In genomic region chr5:64812124-64812982, GRCm38 (mm10) we compare ENCODE assay signal across 8 mouse cellular contexts. TPM values are rescaled to one million over a fixed set of nuclear protein-coding genes. Genes with fewer than 3 reads are reported as not detected.
DNase-seq lines count a peak whose midpoint lies in the region; ATAC-seq and TF ChIP-seq lines count a peak whose summit lies in the region.

No protein-coding gene starts in this region.

- in situ Hi-C loops in ES-E14 (cut with MboI; ENCODE audit: low sequenced_read_pairs in 2 of 2, unreplicated experiment in 2 of 2): loop anchor here (5.0 to 25.0 kb wide), 5 partner anchors 225 to 428 kb away; no protein-coding TSS in a partner anchor

- peak overlapping the region; percentile 69 for H3K9ac ChIP-seq in ES-E14 (ENCODE audit: insufficient read depth, low read depth, low read length, poor library complexity, severe bottlenecking)
- peak overlapping the region; percentile 24; the same call in 1 of the 2 replicates for H3K9ac ChIP-seq in hindbrain, embryonic 14.5 days
- H3K9ac ChIP-seq in liver, adult 2 months (ENCODE audit: low read depth, low read length): peak overlapping the region; percentile 64
- H3K9ac ChIP-seq in stomach, postnatal 0 days (ENCODE audit: low read length): peak overlapping the region; percentile 52

- no peak for TF ChIP-seq CTCF in bone marrow, adult 2 months (IDR thresholded peaks at IDR 0.05; ENCODE audit: control insufficient read depth, insufficient read depth, low read length)
- TF ChIP-seq CTCF in liver, adult 2 months (IDR thresholded peaks at IDR 0.05; ENCODE audit: low read depth, low read length): no peak
- TF ChIP-seq CTCF in stomach, postnatal 0 days (IDR thresholded peaks at IDR 0.05; ENCODE audit: low read depth): no peak

- no peak for ATAC-seq in hindbrain, embryonic 14.5 days (ENCODE audit: low FRiP score)
- ATAC-seq in stomach, postnatal 0 days (ENCODE audit: low FRiP score, low TSS enrichment): peak; percentile 45

- peak overlapping the region; percentile 39 for H3K4me2 ChIP-seq in hindbrain, embryonic 14.5 days (replicated peaks)
- H3K4me2 ChIP-seq in stomach, postnatal 0 days (replicated peaks; ENCODE audit: low read depth): peak overlapping the region; percentile 50

- TF ChIP-seq EP300 in stomach, postnatal 0 days (optimal IDR thresholded peaks at IDR 0.05): no peak

- H3K9me3 ChIP-seq in ES-E14 (ENCODE audit: control insufficient read depth, insufficient read depth, low read depth, low read length): no peaks in the 10 kb centered on the region
- H3K9me3 ChIP-seq in hindbrain, embryonic 14.5 days (ENCODE audit: control insufficient read depth, low read length): no peaks in the 10 kb centered on the region
- no peaks in the 10 kb centered on the region for H3K9me3 ChIP-seq in stomach, postnatal 0 days (ENCODE audit: control insufficient read depth, low read length)

- H3K27ac ChIP-seq in ES-E14 (ENCODE audit: insufficient read depth, low read depth, low read length, poor library complexity, severe bottlenecking): peak overlapping the region; percentile 99
- H3K27ac ChIP-seq in bone marrow, adult 2 months (ENCODE audit: control insufficient read depth, insufficient read depth, low read depth, low read length, poor library complexity): peak overlapping the region; percentile 95
- peak overlapping the region; percentile 79; the same call in 1 of the 2 replicates for H3K27ac ChIP-seq in hindbrain, embryonic 14.5 days
- peak overlapping the region; percentile 97 for H3K27ac ChIP-seq in liver, adult 2 months (replicated peaks; ENCODE audit: insufficient read depth, low read depth, low read length)
- peak overlapping the region; percentile 96 for H3K27ac ChIP-seq in stomach, postnatal 0 days (replicated peaks)

- peaks cover 3 to 31% of the 10 kb centered on the region in 2 experiments; a peak in 3 of 4 replicates for H3K4me1 ChIP-seq in ES-E14 (ENCODE audit: control insufficient read depth in 2 of 2, insufficient read depth in 2 of 2, low read length in 2 of 2, poor library complexity in 1 of 2)
- peaks cover 11% of the 10 kb centered on the region for H3K4me1 ChIP-seq in bone marrow, adult 2 months (ENCODE audit: control insufficient read depth, insufficient read depth, low read length)
- peaks cover 28% of the 10 kb centered on the region for H3K4me1 ChIP-seq in hindbrain, embryonic 14.5 days (replicated peaks; ENCODE audit: control insufficient read depth, insufficient read depth, low read length)
- peaks cover 36% of the 10 kb centered on the region for H3K4me1 ChIP-seq in liver, adult 2 months (ENCODE audit: control insufficient read depth, insufficient read depth, low read length)
- H3K4me1 ChIP-seq in stomach, postnatal 0 days (replicated peaks; ENCODE audit: control insufficient read depth, insufficient read depth): peaks cover 25% of the 10 kb centered on the region

- no peak for DNase-seq in ES-E14 (ENCODE audit: low read depth, low spot score)
- peak; percentile 88 for DNase-seq in gastrocnemius, adult 18-20 months (ENCODE audit: low spot score)
- no peak for DNase-seq in hindbrain, embryonic 14.5 days (ENCODE audit: low spot score)
- DNase-seq in liver, adult 2 months (ENCODE audit: extremely low read depth, low read depth, low spot score): peak; percentile 93
- DNase-seq in monocyte, adult 2 months (ENCODE audit: low read depth in 1 of 2, low spot score in 2 of 2): peak; percentile 61 to 63
- DNase-seq in stomach, postnatal 0 days (ENCODE audit: low spot score): peak; percentile 86
- no peak for DNase-seq in frontal cortex, postnatal 36 days (ENCODE audit: low spot score in 2 of 2)

- TF ChIP-seq POLR2A in bone marrow, adult 2 months (IDR thresholded peaks at IDR 0.05; ENCODE audit: borderline replicate concordance, control insufficient read depth, low read depth, low read length): peak; percentile 68; the same call in 1 of the 2 replicates
- TF ChIP-seq POLR2A in liver, adult 2 months (IDR thresholded peaks at IDR 0.05; ENCODE audit: extremely low read depth, insufficient read depth, low read length): no peak

- H3K4me3 ChIP-seq in ES-E14 (ENCODE audit: insufficient read depth in 1 of 2, low read depth in 1 of 2, low read length in 2 of 2, poor library complexity in 1 of 2, severe bottlenecking in 1 of 2): peak overlapping the region; percentile 62 to 64
- H3K4me3 ChIP-seq in bone marrow, adult 2 months (replicated peaks; ENCODE audit: control insufficient read depth, low read depth, low read length): peak overlapping the region; percentile 79
- no peak overlapping the region for H3K4me3 ChIP-seq in hindbrain, embryonic 14.5 days (replicated peaks; ENCODE audit: low read length)
- peak overlapping the region; percentile 45 for H3K4me3 ChIP-seq in liver, adult 2 months (ENCODE audit: insufficient read depth, low read depth, low read length)
- peak overlapping the region; percentile 15 for H3K4me3 ChIP-seq in stomach, postnatal 0 days (ENCODE audit: low read depth, low read length)

- no peaks in the 10 kb centered on the region for H3K27me3 ChIP-seq in hindbrain, embryonic 14.5 days (ENCODE audit: control insufficient read depth, insufficient read depth, low read length)
- no peaks in the 10 kb centered on the region for H3K27me3 ChIP-seq in liver, adult 2 months (ENCODE audit: control insufficient read depth, insufficient read depth, low read length)
- no peaks in the 10 kb centered on the region for H3K27me3 ChIP-seq in stomach, postnatal 0 days (ENCODE audit: control insufficient read depth, insufficient read depth, low read length)

- peaks cover 29% of the 10 kb centered on the region for H3K36me3 ChIP-seq in ES-E14 (ENCODE audit: control insufficient read depth, insufficient read depth, low read length, poor library complexity, severe bottlenecking)
- no peaks in the 10 kb centered on the region for H3K36me3 ChIP-seq in hindbrain, embryonic 14.5 days (replicated peaks; ENCODE audit: control insufficient read depth, insufficient read depth)
- H3K36me3 ChIP-seq in liver, adult 2 months (ENCODE audit: control insufficient read depth, insufficient read depth, low read length): peaks cover 11% of the 10 kb centered on the region; the same call in 1 of the 2 replicates
- H3K36me3 ChIP-seq in stomach, postnatal 0 days (ENCODE audit: control insufficient read depth, insufficient read depth, low read length): no peaks in the 10 kb centered on the region

- WGBS in bone marrow, adult 2 months: under 1% methylated on average over 22 of the region's 22 CpGs
- 16% methylated on average over 22 of the region's 22 CpGs for WGBS in hindbrain, embryonic 14.5 days
- WGBS in liver, adult 2 months: 2% methylated on average over 22 of the region's 22 CpGs
- 9% methylated on average over 22 of the region's 22 CpGs for WGBS in stomach, postnatal 0 days

- H3K79me2 ChIP-seq in liver, adult 2 months (ENCODE audit: control insufficient read depth, insufficient read depth, low read length): peaks cover 43% of the 10 kb centered on the region

TF ChIP-seq in ES-E14, 5 proteins besides CTCF, POLR2A, EP300 and RAD21:
- TF ChIP-seq MAFK (IDR thresholded peaks at IDR 0.05; ENCODE audit: insufficient read depth, low read depth, low read length): no peak
- TF ChIP-seq CHD2 (IDR thresholded peaks at IDR 0.05; ENCODE audit: low read depth, low read length): no peak
- no peak for TF ChIP-seq ZNF384 (IDR thresholded peaks at IDR 0.05; ENCODE audit: low read depth, low read length)
- TF ChIP-seq ZC3H11A (IDR thresholded peaks at IDR 0.05; ENCODE audit: borderline replicate concordance, low read depth, low read length): no peak
- TF ChIP-seq HCFC1 (IDR thresholded peaks at IDR 0.05; ENCODE audit: borderline replicate concordance, insufficient read depth, low read length): no peak

RNA-seq across cellular contexts. Expression of gene Klf3, which starts 9.2 kb away (rescaled TPM):
- 22.9 and 31.8 TPM in 2 replicates for total RNA-seq in ES-E14 (2012; rRNA removed)
- polyA plus RNA-seq in bone marrow, adult 2 months (2011; ENCODE audit: insufficient read depth, insufficient read length, low replicate concordance, missing spikeins): 60.7 and 72.8 TPM in 2 replicates
- 10 to 100 TPM; 12.7 to 22.1 TPM for total RNA-seq in gastrocnemius, adult 18-20 months (2021)
- 24.3 and 25.8 TPM in 2 replicates for polyA plus RNA-seq in hindbrain, embryonic 14.5 days (2014; fragmentation: Nextera tagmentation; extraction: Ambion mirVana)
- 17.8 and 18.3 TPM in 2 replicates for total RNA-seq in liver, adult 2 months (2014; rRNA removed)
- 35.7 and 39.9 TPM in 2 replicates for polyA plus RNA-seq in liver, adult 2 months (2012; rRNA removed)
- polyA plus RNA-seq in stomach, postnatal 0 days (2015; fragmentation: Nextera tagmentation; extraction: Ambion mirVana): 97.5 and 101 TPM in 2 replicates

Comparison
In these comparisons a context has a peak if more than half of its experiments do, and no peak if none do; other contexts are left out.
1. DNase-seq: peak in gastrocnemius, adult 18-20 months (single experiment), liver, adult 2 months (single experiment), monocyte, adult 2 months (2 of 2) and stomach, postnatal 0 days (single experiment); none in ES-E14 (single experiment), hindbrain, embryonic 14.5 days (single experiment) and frontal cortex, postnatal 36 days (0 of 2).
2. Peak in every context shown above with its lines, with median percentiles within 50 percentile points of each other: H3K27ac ChIP-seq and H3K9ac ChIP-seq.